Mouse (Mus musculus) right cerebral cortex, postnatal 14 days (tissue): Measurements from ENCODE around the gene Olfr524.

Source experiments
- DNase-seq: peaks from one replicate; pipeline ENCODE4 v3.0.0; 2022

Olfr524 gene

DNA sequence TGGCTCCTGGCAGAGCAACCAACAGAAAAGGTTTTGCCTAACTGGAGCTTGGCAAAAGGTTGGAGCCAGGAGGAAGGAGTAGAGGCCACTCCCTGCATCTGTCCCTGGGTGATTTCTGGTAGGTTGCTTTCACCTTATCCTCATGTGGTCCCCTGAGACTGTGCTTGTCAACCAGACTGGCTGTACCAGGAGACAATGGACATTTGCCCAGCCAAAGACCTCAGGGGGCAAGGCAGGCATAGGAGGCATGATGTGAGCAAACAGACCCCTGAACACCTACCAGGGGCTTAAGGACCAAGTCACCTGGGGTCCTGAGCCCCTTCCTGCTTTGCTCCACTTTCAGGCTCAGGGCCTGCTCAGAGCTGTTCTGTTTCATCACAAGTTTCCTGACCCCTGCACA is at the start of gene Olfr524:
TSS of gene Olfr524 (minus strand) at position 101 of the 400 bp plus-strand sequence.
- DNase-seq, result no peak

- DNase-seq, result no peak
These were observed 48.1 kb upstream of the Olfr524 start for GRCm38 (mm10) chr7:140253780-140254299.

GRCm38 (mm10) chr7:140247216-140247615 is 41.5 kb upstream of the Olfr524 start, which contains the start of gene 5830411N06Rik:
Gene 5830411N06Rik (plus strand): TSS chr7:140247284.
- no peak for DNase-seq

DNA sequence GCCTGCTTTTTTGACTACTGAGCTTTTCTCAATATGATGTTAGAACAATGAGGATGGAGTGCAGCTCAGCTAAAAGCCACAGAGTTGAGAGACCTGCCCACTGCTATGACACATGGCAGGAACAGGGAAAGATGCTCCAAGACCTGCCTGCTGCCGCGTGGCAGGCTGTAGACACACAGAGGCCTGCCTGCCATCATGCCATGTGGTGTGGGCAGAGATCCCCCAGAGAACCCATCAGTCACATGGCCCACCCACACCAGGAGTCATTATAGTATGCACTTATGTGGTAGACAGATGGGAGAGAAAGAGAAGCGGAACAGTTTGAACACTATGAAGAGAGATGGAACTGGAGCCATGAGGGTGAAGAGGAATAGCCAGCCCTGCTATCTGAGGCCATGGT is 27.9 kb upstream of the Olfr524 start:
- no peak for DNase-seq

DNA sequence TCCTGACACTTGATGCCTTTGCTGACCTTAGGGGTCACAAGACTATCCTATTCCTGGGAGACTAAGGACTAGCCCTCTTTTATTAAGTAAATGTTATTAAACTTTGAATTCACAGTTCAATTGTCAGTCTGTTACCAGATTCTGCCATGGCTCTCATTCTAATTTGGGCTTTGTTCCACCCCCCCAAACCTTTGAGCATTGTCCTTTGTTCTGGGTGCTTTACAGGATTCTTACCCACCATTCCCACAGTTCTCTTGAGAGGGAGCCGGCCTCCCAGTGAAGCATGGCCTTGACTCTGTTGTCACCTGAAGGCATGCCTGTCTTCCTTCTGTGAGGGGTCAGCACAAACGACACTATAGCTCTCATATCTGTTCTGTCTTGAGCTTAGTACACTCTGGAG is 25.3 kb upstream of the Olfr524 start:
- no peak for DNase-seq

- DNase-seq, result no peak
These were observed 22.7 kb upstream of the Olfr524 start for GRCm38 (mm10) chr7:140228476-140228875.

DNA sequence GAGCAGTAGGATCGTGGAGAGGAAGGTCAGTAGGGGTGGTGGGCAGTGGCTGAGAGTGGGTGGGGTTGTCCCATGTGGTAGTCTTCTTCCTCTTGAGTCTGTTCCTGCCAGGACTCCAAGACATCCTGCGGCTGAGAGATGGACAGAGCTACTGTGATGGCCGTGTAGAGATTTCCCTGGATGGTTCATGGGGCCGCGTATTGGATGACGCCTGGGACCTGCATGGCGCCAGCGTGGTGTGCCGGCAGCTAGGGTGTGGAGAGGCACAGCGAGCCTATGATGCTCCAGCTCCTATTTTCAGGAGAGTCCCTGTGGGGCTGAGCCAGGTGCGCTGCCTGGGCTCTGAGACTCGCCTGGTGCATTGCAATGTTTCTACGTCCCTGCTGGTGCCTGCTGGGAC is 18.4 kb upstream of the Olfr524 start:
- no peak for DNase-seq

- no peak for DNase-seq
These were observed 14.6 kb upstream of the Olfr524 start for GRCm38 (mm10) chr7:140220375-140220774.

GRCm38 (mm10) chr7:140219268-140219667 is 13.5 kb upstream of the Olfr524 start:
- DNase-seq, result no peak

GRCm38 (mm10) chr7:140217967-140218366 is 12.2 kb upstream of the Olfr524 start, which contains the start of gene Cd163l1:
Gene Cd163l1 (plus strand): TSS chr7:140218267.
- no peak for DNase-seq

- no peak for DNase-seq
These were observed 8.1 kb upstream of the Olfr524 start for GRCm38 (mm10) chr7:140213841-140214240.

DNA sequence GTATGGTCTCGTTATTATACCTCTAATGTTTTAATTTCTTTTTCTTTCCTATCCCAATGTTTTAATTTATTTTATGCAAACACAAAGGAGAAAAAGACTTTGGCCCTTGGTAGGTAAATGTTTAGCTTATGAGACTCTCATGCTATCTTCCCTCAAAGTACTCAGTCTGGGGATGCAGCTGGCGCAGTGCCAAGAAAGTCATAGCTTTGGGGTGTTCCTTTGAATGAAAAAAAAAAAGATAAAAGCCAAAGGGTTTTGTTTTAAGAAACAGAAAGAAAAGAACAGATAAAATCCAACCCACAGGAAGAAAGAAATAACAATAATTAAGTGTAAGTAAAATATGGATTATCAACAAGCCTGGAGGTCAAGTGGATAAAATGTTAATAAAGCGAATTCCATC is 2.9 kb upstream of the Olfr524 start:
- DNase-seq, result no peak

- no peak for DNase-seq
These were observed 2.4 kb upstream of the Olfr524 start for GRCm38 (mm10) chr7:140208153-140208552.

DNA sequence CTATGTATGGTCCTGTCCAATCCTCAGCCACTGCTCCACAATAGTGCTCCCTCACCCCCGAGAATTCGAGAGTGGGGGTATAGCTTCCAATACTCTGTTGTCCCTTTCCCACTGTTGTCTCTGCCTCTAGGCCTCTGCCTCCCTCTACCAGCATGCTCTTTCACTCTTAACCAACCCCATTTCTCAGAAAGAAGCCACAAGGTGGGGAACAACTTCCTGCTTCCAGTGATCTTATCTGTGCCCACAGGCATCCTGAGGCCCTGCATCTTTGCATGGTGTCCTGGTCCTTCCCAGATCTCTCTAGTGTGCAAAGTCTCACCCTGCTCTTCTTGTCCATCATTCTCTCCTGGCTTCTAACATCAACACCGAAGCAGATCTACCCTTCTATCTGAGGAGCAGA is 1.1 kb upstream of the Olfr524 start:
- no peak for DNase-seq

DNA sequence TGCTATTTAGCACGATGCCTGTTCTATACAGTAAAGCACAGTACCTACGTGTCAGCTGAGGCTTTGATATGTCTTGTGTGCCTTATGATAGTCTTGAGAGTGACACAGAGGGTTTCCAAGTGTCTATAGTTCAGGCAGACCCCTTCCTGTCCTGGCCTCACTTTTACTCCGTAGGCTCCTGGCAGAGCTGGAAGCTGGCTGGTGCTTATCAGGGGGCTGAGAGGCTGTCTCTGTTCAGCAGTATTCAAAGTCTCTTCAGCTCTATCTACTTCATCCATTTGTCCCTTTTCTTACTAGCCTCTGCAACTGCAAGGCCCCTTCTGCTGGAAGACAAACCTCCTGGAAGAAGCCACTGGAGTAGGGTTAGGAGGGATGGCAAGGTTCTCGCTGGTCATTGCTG is 4.7 kb downstream of the Olfr524 start:
- no peak for DNase-seq

DNA sequence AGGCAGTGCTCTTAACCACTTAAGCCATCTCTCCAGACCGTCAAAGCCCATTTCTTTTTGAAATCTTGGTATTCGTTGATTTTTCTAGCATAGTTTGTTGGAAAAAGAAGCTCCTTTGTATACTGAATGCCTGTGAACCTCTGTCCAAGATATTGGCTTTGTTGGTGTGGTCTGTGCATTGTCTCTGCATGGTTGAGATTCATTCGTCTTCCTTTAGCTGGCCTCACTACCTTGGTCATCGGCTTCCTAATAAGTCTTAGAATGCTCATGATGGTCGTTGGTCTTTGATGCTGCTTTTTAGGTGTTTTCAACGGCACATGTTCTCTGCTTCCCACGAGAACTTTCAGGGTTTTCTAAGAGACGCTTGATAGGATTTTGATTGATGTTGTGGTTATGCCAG is 9.8 kb downstream of the Olfr524 start:
- no peak for DNase-seq

DNA sequence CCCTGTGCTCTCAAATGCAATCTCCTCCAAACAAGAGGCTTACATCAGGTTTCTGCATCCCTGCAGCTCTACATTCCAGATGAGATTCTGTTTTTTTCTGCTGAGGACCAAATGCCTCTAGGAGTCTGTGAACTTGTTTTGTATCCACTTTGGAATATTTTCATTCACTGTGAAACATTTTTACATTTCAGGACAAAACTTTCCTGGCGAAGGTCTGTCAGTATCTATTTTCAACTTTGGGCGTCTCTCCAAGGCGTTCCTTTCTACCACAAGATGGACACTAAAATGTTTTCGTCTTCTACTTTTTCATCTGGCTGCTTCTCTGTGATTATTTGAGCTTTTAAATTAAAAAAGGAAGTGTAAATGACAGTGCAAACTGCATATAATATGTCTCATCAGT is 11.7 kb downstream of the Olfr524 start:
- no peak for DNase-seq

DNA sequence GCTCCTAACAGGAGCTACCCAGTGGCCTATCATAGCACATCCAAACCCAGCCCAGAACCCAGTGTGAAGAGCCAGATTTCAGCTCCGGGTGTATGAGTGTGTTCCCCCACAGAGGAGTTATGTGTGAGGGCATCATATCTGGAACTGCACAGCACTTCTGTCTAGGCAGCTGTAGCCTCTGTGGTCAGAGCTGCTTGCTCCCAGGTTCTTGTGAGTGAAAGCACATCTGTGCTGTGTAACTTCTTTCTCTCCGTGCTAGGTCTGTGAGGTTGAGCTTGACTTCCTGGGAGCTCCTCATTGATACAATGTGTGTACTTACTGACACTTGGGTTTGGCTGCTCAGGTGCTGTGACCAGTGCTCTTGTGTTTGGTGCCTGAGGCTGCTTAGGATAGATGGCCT is 12.9 kb downstream of the Olfr524 start:
- DNase-seq, result no peak

DNA sequence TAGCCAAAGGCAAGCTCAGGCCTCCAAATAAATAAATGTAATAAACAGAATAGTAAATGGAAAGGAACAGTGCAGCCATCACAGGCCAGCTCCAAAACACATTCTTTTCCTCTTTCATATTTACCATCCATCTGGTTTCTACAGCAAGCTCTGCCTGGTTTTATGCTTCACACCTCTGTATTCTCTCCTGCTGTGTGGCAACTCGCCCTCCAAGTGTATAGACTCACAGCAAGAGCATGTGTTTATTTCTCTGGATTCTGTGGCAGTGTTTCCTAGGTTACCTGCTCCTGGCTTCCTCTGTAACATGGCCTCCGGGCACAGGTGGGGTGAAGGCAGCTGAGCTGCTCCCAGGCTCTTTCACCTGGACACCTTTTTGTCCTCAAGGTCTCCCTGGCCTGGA is 13.3 kb downstream of the Olfr524 start:
- DNase-seq, result no peak

GRCm38 (mm10) chr7:140190435-140190834 is 15.3 kb downstream of the Olfr524 start:
- DNase-seq, result no peak

- DNase-seq, result no peak
These were observed 17.1 kb downstream of the Olfr524 start for GRCm38 (mm10) chr7:140188391-140189328.

DNA sequence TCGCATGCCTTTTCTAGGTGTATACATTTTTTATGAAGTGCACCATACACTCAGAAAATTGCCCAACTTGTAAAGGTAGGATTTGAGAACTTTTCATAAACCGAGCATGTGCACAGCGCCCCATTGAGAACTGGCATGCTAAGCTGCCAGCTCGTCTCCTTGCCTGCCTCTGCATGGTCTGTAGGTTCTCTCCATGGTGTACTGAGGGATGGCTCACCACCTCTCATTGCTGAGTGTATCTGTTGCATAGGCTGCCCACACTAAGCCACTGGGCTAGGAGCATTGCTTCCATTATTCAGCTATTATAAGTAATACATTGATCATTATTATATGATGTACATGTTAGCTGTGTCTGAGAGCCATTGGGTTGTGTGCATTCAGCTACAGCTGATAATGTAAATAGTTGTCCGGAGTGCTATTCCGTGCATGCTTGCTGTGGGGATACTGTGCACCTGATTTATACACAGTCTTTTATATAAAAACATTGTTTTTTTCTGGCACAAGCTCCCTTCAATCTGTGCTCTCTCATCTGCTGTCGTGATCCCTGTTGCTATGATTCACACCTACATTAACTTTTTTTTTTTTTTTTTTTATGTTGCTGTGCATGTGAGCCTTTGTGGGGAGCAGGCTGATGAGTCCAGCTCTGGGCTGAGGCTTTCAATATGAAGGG is 17.9 kb downstream of the Olfr524 start:
- DNase-seq, result no peak
